Comparison of ENCODE assay signal across 8 mouse cellular contexts in the genomic region with DNA sequence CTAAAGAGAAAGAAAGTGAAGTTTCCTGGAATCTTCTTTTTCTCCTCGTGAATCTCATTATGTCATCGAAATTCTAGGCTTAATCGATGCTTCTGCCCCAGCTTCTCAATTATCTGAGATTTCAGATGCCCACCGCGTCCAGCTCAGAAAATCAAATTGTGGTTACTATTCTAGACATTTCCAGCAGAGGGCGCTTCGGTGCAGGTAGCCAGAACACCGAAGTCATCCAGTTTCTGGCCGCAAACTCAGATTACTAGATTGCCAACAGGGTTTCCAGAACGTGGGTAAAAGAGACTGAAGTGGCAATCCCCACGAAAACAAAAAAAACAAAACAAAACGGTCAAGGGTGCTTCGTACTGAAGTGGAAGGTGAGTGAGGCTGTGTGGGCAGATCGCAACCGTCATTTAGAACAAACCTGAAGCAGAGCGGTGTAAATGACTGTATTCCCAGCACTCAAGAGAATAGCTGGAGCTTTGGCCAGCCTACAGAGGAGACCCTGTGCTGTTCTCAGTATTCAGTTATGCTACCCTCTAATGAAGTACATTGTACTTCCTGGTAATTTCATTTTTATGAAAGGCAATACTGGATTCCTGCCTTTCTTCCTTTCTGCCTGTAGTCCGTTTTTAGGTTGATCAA.
DNase-seq lines count a peak whose midpoint lies in the region; ATAC-seq and TF ChIP-seq lines count a peak whose summit lies in the region.

No protein-coding gene starts in this region.

- H3K9me3 ChIP-seq in hindbrain, embryonic 14.5 days (ENCODE audit: control insufficient read depth, low read length) = no peaks in the 10 kb centered on the region
- no peaks in the 10 kb centered on the region for H3K9me3 ChIP-seq in midbrain, embryonic 13.5 days

- peaks cover 8% of the 10 kb centered on the region; the same call in 1 of the 2 replicates for H3K27me3 ChIP-seq in hindbrain, embryonic 14.5 days (ENCODE audit: control insufficient read depth, insufficient read depth, low read length)
- peaks cover 12% of the 10 kb centered on the region for H3K27me3 ChIP-seq in midbrain, embryonic 13.5 days

- H3K27ac ChIP-seq in gastrocnemius, adult 2 months = no peak overlapping the region
- no peak overlapping the region for H3K27ac ChIP-seq in bone marrow macrophage, adult 2 months (ENCODE audit: insufficient read depth, low read depth, low read length)
- H3K27ac ChIP-seq in embryonic fibroblast, embryonic 13.5 days (ENCODE audit: insufficient read depth, low read length) = no peak overlapping the region
- H3K27ac ChIP-seq in hindbrain, embryonic 14.5 days = no peak overlapping the region
- H3K27ac ChIP-seq in midbrain, embryonic 13.5 days = no peak overlapping the region

- 21% methylated on average over 17 of the region's 17 CpGs for WGBS in hindbrain, embryonic 14.5 days
- 21% methylated on average over 17 of the region's 17 CpGs for WGBS in midbrain, embryonic 13.5 days

- TF ChIP-seq CTCF in gastrocnemius, adult 2 months (IDR thresholded peaks at IDR 0.05) = peak; percentile 74
- TF ChIP-seq CTCF in bone marrow macrophage, adult 2 months (IDR thresholded peaks at IDR 0.05; ENCODE audit: low read depth, low read length) = peak; percentile 85
- peak; percentile 28; the same call in 1 of the 2 replicates for TF ChIP-seq CTCF in embryonic fibroblast, embryonic 13.5 days (IDR thresholded peaks at IDR 0.05; ENCODE audit: borderline replicate concordance, insufficient read depth, low read length)

- 0 out of 2 replicates have a peak overlapping the region, but pooled peaks have one; percentile 37 for H3K4me3 ChIP-seq in gastrocnemius, adult 2 months
- H3K4me3 ChIP-seq in bone marrow macrophage, adult 2 months (ENCODE audit: insufficient read depth, low read length) = no peak overlapping the region
- H3K4me3 ChIP-seq in embryonic fibroblast, embryonic 13.5 days (ENCODE audit: insufficient read depth, low read length) = no peak overlapping the region
- no peak overlapping the region for H3K4me3 ChIP-seq in hindbrain, embryonic 14.5 days (replicated peaks; ENCODE audit: low read length)
- no peak overlapping the region for H3K4me3 ChIP-seq in midbrain, embryonic 13.5 days (replicated peaks)

- peak overlapping the region; percentile 15; the same call in 1 of the 2 replicates for H3K4me2 ChIP-seq in hindbrain, embryonic 14.5 days (replicated peaks)
- H3K4me2 ChIP-seq in midbrain, embryonic 13.5 days (replicated peaks) = peak overlapping the region; percentile 22; the same call in 1 of the 2 replicates

- intact Hi-C loops in gastrocnemius, adult 2 months (cut with DNase I) = loop anchor here (2.0 kb wide), 1 partner anchor 185 kb away; no protein-coding TSS in a partner anchor
- intact Hi-C loops in left cerebral cortex, postnatal 10 days (cut with DNase I) = loop anchor here (5.0 kb wide), 1 partner anchor 482 kb away; no protein-coding TSS in a partner anchor

- peak; percentile 46 for DNase-seq in gastrocnemius, adult 2 months
- no peak for DNase-seq in gastrocnemius, adult 8-10 months (ENCODE audit: low spot score in 2 of 2)
- peak; percentile 76 for DNase-seq in hindbrain, embryonic 14.5 days (ENCODE audit: low spot score)
- DNase-seq in left cerebral cortex, postnatal 10 days (ENCODE audit: extremely low spot score in 1 of 2, low spot score in 2 of 2) = peak; percentile 13 to 41
- peak; percentile 6 to 53 for DNase-seq in spleen, postnatal 10 days (ENCODE audit: low spot score in 2 of 2)

- no peaks in the 10 kb centered on the region for H3K4me1 ChIP-seq in bone marrow macrophage, adult 2 months (ENCODE audit: control insufficient read depth, insufficient read depth, low read length)
- H3K4me1 ChIP-seq in embryonic fibroblast, embryonic 13.5 days (ENCODE audit: control insufficient read depth, insufficient read depth, low read length) = no peaks in the 10 kb centered on the region
- no peaks in the 10 kb centered on the region; the same call in 1 of the 2 replicates for H3K4me1 ChIP-seq in hindbrain, embryonic 14.5 days (replicated peaks; ENCODE audit: control insufficient read depth, insufficient read depth, low read length)
- 0 out of 2 replicates have a peak, but pooled peaks cover 2% of the 10 kb centered on the region for H3K4me1 ChIP-seq in midbrain, embryonic 13.5 days (replicated peaks)

- no peak overlapping the region for H3K9ac ChIP-seq in hindbrain, embryonic 14.5 days
- H3K9ac ChIP-seq in midbrain, embryonic 13.5 days (replicated peaks) = no peak overlapping the region

- no peaks in the 10 kb centered on the region for H3K36me3 ChIP-seq in hindbrain, embryonic 14.5 days (replicated peaks; ENCODE audit: control insufficient read depth, insufficient read depth)
- no peaks in the 10 kb centered on the region for H3K36me3 ChIP-seq in midbrain, embryonic 13.5 days

- TF ChIP-seq POLR2A in bone marrow macrophage, adult 2 months (IDR thresholded peaks at IDR 0.05; ENCODE audit: borderline replicate concordance, low read depth, low read length) = no peak
- no peak for TF ChIP-seq POLR2A in embryonic fibroblast, embryonic 13.5 days (IDR thresholded peaks at IDR 0.05; ENCODE audit: low read depth, low read length)

- no peak for ATAC-seq in hindbrain, embryonic 14.5 days (ENCODE audit: low FRiP score)
- ATAC-seq in midbrain, embryonic 13.5 days = peak; percentile 59

Comparison
In these comparisons a context has a peak if more than half of its experiments do, and no peak if none do; other contexts are left out.
1. DNase-seq: peak in gastrocnemius, adult 2 months (single experiment), hindbrain, embryonic 14.5 days (single experiment), left cerebral cortex, postnatal 10 days (2 of 2) and spleen, postnatal 10 days (2 of 2); none in gastrocnemius, adult 8-10 months (0 of 2).
2. CTCF ChIP-seq: peak in every context shown above with its lines; median percentile 85 in bone marrow macrophage, adult 2 months; 74 in gastrocnemius, adult 2 months; 28 in embryonic fibroblast, embryonic 13.5 days.